Mouse (Mus musculus) urinary bladder, postnatal 36 days (tissue): ENCODE measurements around the gene Mgat1.
"Not testable (repeated sequence)": the region's sequence is repeated elsewhere in the genome, so short reads cannot be mapped to it uniquely, and the experiment has no call there.

Source experiments
- DNase-seq, 2 experiments: peaks; one replicate each; pipeline ENCODE4 v3.0.0; 2022; ENCODE audit warnings: low spot score in 2 of 2, mixed read lengths in 1 of 2

Gene Mgat1

DNA sequence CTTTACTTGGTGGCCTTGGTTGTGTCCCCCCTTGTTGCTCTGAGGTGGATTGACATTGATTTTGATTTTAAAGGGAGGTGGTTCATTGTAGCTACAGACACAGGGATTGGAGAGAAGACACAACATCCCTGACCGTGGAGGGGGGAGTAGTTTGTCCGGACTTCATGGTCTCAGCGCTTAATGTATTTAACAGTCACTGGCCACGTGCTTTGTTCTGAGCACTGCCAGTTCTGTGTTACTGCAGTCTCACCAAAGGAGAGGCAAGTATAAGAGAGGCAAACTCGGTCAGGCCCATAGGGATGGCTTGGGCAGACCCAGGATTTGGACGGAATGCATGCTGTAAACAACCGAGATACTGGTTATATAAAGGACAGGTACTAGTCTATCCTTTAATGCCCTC, 20.1 kb downstream of the Mgat1 start:
- DNase-seq: no peak

DNA sequence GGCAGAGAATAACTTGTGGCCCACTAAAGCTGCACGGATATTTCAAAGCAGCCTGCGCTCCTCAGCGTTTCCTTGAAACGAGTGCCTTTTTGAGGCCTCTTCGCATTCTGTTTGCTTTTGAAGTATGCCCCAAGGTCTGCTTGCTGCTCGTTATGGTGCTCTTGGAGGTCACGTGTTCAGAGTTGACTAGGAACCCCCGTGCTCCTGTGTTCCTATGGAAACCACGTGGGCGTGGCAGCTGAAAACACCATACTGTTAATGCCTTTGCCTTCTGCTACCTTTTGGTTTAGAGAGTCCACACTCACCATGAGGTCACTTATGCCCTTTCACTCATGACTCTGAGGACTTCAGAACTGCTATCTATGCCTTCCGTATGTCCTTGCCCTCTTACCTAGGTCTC, 20.6 kb downstream of the Mgat1 start:
- no peak for DNase-seq

DNA sequence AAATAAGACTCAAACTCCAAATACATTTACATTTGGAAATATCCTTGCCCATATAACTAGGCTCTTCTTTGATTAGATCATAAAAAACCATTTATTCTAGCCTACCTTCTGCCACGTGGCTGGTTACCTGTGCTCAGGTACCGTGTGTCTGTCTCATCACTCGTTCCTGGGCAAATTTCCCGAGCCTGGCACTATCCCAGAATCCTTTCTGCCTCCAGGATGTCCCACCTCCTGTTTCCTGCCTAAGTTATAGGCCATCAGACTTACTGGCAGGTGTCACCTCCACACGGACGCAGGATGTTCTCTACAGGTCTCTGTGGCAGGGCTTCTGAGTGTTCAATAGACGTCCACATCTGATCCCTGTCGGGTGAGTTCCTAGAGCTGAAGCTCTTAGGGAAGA, 21.1 kb downstream of the Mgat1 start:
- DNase-seq: no peak

DNA sequence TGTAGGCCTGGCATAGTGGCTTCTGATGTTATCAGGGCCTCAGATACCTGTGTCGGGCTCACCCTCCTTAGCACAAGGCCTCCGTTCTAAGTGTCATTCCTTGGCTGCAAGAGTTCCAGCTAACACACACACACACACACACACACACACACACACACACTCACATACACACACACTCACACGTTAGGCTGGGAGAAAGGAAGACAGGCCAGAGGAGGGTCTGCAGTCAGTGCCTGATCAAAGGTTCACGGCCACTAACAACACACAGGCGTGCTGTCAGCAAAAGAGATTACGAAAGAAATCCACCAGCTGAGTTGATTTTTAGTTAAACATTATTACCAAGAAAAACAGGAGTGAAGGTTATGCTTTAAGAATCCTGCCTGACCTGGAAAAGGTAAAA, 22.7 kb downstream of the Mgat1 start:
- no peak for DNase-seq

DNA sequence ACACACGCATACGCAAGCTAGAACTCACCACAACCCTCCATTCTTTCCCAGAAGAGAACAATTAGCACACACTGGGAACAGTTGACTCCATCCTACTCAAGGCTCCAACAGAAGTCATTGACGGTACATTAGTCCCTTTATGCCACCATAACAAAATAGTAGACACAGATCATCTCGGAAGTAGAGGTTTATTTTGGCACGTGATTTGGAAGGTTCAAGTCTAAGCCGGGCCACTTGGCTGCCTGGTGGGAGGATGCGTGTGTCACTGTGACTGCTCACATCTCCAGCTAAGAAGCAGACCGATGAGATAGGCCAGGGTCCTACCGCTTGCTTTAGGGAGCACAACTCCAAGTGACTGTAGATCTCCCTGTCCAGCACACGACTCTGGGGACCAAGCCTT, 23.3 kb downstream of the Mgat1 start:
- no peak for DNase-seq

DNA sequence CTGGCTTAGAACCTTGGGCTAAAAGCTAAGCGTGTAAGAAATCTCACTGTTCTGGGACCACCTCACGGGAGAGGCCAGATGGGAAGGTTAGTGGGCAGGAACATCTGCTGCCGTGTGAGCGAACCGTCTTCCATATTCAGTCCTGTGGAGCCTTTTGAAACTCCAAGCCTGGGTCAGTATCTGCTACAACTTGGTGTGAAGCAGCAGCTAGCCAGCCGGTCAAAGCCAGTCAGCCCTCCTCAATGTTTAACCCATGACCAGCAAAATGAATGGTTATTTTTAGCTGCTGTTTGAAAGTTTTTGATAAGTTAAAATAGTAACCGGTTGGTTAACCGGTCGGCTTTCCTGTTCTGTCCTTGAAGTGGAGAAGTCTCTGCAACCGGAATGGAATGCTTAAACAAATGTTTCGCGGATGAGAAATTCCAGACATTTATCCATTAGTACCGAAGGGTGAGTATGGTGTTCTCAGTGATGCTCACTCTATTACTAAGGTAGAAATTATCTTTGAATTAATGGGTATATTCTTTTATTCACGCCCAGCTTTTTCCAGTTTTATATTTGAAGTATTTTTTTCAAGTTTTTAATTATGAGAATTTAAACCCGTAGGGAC, 24.1 kb downstream of the Mgat1 start:
- no peak for DNase-seq

DNA sequence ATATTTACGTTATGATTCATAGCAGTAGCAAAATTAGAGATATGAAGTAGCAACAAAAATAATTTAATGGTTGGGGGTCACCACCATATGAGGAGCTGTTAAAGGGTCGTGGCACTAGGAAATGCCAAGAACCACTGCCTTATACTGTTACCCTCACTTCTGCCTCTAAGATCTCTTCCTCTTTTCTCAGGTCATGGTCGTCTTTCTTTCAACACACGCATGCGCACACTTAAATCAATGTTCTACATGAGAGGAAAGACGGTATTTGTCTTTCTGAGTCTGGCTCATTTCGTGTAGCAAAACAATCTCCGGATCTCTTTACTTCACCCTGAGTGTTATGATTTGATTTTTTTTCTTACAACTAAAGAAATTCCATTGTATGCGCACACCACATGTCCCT, 25.8 kb downstream of the Mgat1 start:
- DNase-seq: no peak

DNA sequence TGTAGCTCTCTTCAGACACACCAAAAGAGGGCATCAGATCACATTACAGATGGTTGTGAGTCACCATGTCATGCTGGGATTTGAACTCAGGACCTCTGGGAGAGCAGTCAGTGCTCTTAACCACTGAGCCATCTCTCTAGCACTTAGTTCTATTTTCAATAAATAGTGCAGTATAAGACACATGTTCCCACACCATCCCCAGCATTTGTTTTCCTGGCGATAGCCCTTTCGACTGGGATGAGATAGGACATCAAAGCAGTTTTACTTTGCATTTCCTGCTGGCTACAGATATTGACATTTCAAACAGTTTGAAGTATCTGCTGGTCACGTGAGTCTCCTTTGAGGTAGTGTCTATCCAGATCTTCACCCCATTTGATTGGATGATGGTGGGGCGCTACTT, 26.4 kb downstream of the Mgat1 start:
- no peak for DNase-seq

DNA sequence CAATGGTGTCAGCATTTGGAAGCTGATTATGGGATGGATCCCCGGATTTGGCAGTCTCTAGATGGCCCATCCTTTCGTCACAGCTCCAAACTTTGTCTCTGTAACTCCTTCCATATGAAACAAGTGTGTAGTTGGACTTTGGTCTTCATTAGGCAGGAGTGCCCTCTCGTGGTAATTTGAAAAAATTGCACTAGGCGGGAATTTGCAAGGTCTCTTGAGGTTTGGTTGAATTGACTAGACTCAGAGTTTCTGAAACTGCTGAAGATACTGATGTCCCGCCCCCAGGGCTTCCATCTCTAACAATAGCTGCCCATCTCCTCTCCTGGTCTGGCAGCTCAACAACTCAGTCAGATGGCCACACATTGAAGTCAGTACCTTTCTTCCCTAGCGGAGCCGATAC, 27.3 kb downstream of the Mgat1 start:
- no peak for DNase-seq

DNA sequence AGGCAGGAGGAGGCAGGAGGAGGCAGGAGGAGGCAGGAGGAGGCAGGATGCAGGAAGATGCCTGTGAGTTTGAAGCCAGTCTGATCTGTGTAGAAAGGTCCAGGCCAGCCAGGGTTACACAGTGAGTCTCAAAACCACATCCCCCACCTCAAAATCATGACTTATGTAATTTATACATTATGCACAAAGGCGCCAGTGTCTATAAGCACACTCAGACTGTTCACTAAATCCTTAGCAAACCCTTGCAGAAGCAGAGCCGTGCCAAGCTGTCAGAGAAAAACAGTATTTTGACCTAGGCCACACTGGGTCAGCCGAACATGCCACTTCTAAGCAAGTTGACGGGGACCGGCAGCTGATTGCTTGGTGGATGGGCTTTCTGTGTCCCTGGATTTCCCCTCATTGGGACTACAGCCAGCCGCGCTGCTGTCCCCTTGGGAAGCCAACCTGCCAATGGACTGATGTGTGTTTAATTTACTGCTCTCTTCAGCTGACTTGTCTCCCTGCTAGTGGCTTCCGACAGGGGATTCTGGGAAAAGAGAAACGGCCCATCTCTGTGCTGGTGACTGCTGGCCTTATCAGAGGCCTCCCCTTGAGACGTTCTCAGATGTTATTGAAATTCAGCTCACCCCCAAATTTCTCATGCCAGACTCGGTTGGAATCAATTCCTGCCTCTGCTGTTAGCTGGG, 30.0 kb downstream of the Mgat1 start:
- no peak for DNase-seq

DNA sequence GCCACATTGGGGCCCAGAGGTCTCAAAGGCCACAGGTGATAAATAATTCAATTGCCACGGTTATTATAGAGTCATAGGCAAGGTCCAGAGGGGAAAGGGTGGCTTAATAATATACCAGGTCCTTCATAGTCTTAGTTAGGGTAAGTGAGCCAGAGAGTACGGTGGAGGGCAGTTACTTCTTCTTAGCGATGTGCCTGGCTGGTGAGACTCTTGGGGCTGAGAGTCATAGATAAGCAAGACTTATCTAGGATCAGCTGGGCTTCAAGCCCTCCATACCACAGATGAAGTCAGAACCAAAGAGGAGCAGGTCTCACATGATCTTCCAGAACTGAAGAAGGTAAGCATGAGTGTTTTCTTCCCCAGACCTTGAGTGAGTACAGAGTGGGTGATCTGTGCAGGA, 34.2 kb downstream of the Mgat1 start, which contains the start of gene Olfr1393:
TSS of gene Olfr1393 (plus strand) at position 83 of the 400 bp plus-strand sequence.
- DNase-seq: no peak

DNA sequence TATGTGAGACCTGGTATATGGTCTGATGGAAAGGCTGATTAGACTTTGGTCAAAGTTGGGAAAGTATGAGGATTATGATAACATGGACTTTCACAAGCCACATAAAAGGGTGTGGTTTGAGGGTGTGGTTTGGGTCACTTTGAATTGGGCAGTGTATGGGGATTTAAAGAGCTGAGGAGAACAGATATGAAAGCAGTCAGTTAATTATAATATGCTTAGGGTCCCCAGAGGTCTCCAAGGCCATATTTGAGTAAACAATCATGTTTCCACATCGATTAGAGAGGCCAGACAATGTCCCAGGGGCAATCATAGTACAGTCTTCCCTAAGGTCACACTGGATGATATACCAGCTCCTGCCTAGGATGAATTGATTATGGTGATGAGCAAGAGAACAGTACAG, 41.0 kb downstream of the Mgat1 start, which contains the start of gene Olfr1392:
TSS of gene Olfr1392 (plus strand) at position 301 of the 400 bp plus-strand sequence.
- not testable (repeated sequence) for DNase-seq

DNA sequence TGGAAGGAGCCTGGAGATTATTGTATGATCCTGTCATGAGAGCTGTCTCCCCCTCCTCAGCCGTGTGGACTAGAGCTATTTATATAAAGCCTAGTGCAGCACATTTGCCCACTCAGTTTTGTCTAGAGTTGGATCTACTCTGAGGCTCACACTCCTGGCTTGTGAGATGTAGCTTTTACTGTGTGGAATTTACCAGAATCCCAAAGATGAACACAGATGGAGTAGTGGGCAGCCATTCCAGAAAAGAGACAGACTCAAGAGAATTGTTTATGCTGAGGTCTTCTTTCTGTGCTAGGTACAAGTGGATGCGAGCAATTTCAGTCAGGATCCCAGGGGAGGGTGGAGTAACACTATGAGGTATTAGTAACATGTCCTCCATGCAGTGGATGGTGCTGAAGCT, 43.3 kb downstream of the Mgat1 start:
- no peak for DNase-seq

DNA sequence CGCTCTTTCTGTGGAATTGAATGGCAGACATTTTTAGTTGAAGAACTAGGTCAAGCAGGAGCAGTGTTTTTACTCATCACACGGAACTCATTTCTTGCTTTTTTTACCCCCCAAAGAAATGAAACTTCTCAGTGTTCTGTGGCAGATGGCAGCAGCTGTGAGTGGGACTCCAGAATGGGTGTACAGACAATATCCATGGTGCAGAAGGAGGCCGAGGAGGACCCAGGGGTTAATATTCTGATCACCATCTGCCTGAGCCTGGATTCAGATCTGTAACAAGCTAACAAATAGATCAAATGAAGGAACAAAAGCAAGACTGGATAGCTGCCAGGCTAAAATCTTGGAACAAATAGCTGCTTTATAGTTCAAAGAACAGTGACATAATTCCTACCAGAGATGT, 48.8 kb downstream of the Mgat1 start:
- DNase-seq: no peak

DNA sequence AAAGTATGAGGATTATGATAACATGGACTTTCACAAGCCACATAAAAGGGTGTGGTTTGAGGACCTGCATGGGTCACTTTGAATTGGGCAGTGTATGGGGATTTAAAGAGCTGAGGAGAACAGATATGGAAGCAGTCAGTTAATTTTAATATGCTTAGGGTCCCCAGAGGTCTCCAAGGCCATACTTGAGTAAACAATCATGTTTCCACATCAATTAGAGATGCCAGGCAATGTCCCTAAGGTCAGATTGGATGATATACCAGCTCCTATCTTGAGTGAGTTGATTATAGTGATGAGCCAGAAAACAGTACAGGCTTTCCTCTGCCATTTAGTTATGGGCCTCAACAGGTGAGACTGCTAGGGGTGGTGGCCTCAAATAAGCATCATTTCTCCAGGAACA, 60.5 kb downstream of the Mgat1 start, which contains the start of gene Olfr10:
TSS of gene Olfr10 (plus strand) at position 301 of the 400 bp plus-strand sequence.
- DNase-seq: no peak

DNA sequence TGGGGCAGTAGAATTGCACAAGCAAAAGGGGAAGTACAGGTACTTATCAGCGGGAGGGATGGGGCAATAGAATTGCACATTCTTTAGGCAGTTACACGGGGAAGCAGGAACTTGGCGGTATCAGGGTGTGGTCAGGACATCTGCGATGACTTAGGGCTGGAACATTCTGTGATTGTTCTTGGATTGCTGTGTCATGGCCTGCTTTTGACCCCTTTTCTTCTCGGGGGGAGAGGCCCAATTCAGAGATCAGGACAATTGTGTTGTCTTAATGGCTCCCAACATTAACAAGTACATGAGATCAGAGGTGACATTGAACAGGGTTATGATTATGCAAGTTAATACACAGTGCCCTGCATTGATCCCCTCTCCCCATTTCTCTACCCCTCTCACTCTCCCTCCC, 64.6 kb downstream of the Mgat1 start:
- DNase-seq: not testable (repeated sequence)
